Mouse (Mus musculus) c-Kit-positive CD71-negative TER-119-negative erythroid progenitor cells, embryonic 14.5 days (primary cell): ENCODE measurements around the gene Olfr519.

Experiments used
- DNase-seq: peaks from one replicate; pipeline ENCODE4 v3.0.0-alpha.2; 2013; ENCODE audit warnings: low read depth

Olfr519 gene

GRCm38 (mm10) chr7:108894320-108894719, at the start of gene Olfr519:
TSS of gene Olfr519 (minus strand) at chr7:108894420.
- no peak for DNase-seq

DNA sequence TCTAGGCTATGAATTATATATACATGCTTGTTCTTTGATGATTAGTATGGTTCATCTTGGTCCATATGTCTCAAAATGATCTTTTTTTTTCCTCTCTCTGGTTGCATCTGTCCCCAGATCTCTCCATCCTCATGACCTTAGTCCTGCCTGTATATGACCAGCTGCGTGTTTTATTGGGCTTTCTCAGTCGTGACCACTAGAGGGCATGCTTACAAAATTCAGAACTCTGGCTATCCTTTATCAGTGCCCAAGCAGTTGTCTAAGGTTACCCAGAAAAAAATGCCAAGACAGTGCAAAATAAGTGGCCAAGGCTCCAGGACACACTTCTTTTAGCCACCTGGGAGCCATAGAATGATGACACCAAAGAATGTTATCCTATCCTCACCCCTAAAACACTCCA, 49.8 kb upstream of the Olfr519 start:
- DNase-seq: peak; percentile 56

GRCm38 (mm10) chr7:108941466-108941865, 47.2 kb upstream of the Olfr519 start:
- DNase-seq: no peak

DNA sequence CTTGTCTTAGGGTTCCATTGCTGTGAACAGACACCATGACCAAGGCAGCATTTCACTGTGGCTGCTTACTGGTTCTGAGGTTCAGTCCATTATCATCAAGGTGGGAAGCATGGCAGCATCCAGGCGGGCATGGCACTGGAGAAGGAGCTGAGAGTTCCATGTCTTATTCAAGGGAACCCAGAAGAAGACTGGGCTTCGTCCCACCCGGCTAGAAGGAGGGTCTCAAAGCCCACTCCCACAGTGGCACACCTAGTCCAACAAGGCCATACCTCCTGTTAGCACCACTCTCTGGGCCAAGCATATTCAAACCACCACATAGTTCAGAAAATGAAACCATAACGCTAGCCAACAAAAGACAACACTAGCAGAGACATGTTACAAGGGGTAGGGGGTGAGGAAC, 42.4 kb upstream of the Olfr519 start:
- no peak for DNase-seq

GRCm38 (mm10) chr7:108935411-108935810, 41.2 kb upstream of the Olfr519 start:
- DNase-seq: no peak

- no peak for DNase-seq
Measured at GRCm38 (mm10) chr7:108934836-108935235, 40.6 kb upstream of the Olfr519 start.

DNA sequence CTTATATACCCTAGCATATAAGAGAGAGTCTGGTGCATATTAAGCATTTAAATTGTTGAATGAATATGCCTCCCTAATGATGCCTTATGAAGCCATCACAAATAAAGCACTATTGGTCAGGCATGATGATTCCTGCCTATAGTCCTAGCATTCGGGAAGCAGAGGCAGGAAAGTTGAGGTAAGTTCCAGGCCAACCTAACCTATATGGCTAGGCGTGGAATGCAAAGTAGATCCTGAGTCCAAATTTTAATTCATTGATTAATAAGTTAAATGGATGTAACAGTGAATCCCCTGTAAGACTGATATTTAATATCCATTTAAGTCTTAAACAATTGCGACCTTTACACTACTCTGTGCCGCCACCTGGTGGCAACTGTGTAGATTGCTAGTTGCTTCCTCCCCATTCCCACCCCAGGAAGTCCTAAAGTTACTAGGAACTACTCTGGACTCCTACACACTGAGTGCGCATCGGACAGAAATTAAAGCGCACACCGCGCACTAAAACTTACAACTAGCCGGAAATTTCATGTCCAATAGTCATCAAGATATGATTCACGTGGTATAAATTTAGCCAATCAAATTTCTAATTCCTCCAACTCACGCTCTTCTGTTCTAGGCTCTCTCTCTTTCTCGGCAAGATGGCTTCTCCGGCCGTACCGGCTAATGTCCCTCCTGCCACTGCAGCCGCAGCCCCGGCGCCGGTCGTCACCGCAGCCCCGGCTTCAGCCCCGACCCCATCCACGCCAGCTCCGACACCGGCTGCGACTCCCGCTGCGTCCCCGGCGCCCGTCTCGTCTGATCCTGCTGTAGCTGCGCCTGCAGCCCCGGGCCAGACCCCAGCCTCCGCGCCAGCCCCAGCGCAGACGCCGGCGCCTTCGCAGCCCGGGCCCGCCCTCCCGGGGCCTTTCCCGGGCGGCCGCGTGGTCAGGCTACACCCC, 39.8 kb upstream of the Olfr519 start, which contains the start of gene Eif3f:
TSS of gene Eif3f (plus strand) at position 624 of the 938 bp plus-strand sequence.
- peak; percentile 97 for DNase-seq

DNA sequence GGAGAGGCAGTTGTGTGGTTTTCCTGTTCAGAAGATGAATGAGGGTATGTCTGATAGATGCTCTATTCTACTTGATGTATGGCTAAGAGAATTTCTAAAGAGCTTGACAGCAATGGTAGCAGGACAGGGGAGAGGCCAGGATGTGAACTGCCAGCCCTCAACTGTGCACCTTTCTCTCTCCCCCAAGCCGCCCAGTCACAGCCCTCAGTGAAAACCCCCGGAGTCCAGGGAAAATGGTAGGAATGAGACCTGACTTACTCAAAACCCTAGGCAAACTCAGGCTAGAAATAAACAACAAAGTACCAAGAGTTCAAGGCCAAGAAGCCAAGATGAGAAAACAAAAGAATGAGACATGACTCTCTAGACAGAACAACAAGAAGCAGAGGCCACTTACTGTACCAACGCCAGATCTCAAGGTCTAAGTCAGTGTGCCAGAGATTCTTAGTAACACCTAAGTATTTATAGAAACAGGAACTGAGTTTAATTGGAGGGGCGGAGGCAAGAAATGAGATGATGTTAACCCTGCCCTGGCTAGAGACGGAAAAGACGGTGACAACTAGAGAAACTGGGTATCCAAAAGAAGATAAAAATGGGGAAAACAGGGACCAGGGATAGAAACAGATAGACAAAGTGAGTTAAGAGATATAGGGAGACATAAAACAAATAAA, 35.6 kb upstream of the Olfr519 start, which contains the start of gene Nlrp10:
TSS of gene Nlrp10 (minus strand) at position 453 of the 668 bp plus-strand sequence.
- no peak for DNase-seq

DNA sequence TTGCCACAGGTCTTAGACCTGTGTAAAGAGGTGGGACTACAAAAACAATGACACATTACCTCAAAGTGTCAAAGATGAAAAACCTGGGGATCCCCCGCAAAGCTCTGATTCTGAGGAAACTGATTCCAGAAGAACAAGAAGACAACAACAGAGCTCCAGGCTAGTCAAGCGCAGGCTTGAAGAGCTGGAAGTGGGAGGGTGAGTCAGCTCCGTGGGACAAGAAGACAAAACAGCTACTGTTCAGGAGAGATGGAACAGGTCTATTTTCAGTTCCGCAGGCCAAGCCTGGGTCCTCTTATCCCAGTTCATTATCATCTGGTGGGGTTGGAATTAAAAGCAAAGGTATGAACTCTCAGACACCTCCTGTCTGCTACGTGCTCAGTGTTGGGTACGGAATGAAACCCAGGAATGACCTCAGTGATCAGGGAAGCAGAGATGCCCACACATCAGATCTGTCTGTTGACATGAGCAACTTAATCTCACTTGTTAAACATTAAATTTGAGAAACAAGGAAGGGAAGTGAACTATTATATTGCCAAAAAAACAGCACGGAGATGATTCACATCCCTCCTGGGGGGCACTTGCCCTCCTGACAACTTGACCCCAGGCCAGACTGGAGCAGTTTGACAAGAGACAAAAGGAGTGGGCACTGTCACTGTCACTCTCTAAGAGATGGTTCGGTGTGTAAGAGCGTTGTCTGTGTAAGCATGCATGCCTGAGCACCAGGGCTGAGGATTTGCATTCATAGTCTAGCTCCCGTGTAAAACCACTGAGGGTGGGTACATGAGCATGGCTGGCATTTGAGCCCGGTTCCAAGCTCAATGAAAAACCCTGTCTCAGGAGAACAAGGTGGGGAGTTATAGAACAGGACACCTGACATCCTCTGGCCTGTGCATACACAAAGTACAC, 34.3 kb upstream of the Olfr519 start:
- no peak for DNase-seq

- DNase-seq: no peak
Measured at GRCm38 (mm10) chr7:108927043-108927442, 32.8 kb upstream of the Olfr519 start.

GRCm38 (mm10) chr7:108903969-108904368, 9.7 kb upstream of the Olfr519 start:
- DNase-seq: no peak

- no peak for DNase-seq
Measured at GRCm38 (mm10) chr7:108884906-108885305, 9.3 kb downstream of the Olfr519 start, which contains the start of gene Olfr518. TSS of gene Olfr518 (minus strand) at chr7:108885006.

DNA sequence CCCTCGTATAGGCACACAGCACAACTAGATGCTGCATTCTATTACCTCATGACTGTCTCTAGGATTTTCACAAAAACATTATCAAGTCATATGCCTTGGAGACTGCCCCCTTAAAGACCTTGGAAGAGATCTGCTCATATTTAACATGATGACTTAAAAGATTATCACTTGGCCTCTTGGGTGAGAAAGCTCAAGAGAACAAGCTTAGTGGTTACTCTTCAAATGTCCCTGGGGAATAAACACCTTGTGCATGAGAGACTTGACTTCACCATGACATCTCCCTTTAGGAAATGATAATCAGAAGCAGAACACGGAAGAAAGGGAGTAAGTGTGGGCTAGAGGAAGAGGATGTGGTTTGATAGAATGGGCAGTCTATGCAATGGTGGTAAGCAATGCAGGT, 21.9 kb downstream of the Olfr519 start, which contains the start of gene Olfr517:
TSS of gene Olfr517 (minus strand) at position 101 of the 400 bp plus-strand sequence.
- no peak for DNase-seq

GRCm38 (mm10) chr7:108850429-108850828, 43.8 kb downstream of the Olfr519 start, which contains the start of gene Olfr516:
TSS of gene Olfr516 (minus strand) at chr7:108850529.
- no peak for DNase-seq
